Mouse (Mus musculus) mouse embryonic stem cell (cell line): Measurements from ENCODE around the gene Gm17334.

Source experiments
- in situ Hi-C, 2 experiments: fragments of 300-500 bp; cut with MboI; formaldehyde crosslinking; loops; 1 replicate in 1 of 2; 3 replicates in 1 of 2; pipeline ENCODE4 v1.14.3; 2019 to 2020; ENCODE audit warnings: low sequenced_read_pairs in 2 of 2, low pct_unique_long_range_greater_than_20kb in 1 of 2, mixed read lengths in 1 of 2; ENCODE audit not compliant: unreplicated experiment in 1 of 2

Gene Gm17334

DNA sequence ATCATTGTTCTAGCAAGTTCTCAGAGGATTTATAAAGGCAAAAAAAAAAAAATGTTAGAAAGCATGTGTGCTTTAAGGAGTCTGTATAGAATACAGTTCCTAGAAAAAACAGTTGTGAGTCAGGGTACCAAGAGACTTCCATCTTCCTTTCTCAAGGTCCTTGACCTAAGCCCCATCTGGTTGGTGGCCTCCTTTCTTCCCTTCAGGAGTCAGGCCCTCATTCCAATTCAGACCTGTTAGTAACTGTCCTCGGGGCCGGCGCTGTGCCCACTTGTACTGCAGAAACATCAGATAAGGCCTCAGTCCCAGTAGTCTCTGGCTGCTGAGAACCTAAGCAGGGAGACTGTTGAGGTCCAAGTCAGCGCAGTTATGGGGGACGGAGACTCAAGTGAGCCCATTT is at the start of gene Gm17334:
Gene Gm17334, minus strand, starts transcription at position 101 of the 400 bp plus-strand sequence.
- in situ Hi-C loops, result no loop called here

GRCm38 (mm10) chr11:53821945-53822338 is 49.0 kb upstream of the Gm17334 start:
- in situ Hi-C loops, result no loop called here

DNA sequence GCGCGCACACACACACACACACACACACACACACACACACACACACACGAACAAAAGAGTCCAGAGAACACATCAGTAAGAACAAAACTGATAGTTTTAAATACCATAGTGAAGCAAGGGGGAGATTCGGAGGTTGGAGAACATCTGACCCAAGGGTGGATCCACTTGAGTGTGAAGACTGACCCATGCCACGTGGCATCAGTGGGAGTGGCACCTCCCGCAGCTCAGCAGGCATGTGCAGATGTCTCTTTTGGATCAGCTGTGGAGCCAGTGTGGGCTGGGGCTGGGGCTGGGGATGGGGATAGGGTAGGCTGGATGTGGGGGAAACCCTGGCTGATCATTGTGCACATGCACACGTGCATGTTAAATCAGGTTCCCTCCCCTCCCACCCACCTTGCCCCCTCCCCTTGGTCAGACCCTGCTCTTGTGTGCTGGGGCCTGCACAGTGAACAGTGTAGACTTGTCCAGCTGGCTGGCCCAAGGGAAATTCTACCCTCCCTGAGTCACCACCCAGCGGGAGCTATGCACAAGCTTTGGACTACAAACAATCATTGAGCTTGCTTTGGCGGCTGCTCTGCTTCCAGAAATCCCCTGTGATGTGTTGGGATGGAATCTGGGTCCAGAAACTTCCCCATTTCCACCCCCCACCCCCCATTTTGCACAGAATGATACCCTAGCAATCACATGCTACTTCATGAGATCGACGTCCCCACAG is 48.4 kb upstream of the Gm17334 start:
- in situ Hi-C loops, result no loop called here

DNA sequence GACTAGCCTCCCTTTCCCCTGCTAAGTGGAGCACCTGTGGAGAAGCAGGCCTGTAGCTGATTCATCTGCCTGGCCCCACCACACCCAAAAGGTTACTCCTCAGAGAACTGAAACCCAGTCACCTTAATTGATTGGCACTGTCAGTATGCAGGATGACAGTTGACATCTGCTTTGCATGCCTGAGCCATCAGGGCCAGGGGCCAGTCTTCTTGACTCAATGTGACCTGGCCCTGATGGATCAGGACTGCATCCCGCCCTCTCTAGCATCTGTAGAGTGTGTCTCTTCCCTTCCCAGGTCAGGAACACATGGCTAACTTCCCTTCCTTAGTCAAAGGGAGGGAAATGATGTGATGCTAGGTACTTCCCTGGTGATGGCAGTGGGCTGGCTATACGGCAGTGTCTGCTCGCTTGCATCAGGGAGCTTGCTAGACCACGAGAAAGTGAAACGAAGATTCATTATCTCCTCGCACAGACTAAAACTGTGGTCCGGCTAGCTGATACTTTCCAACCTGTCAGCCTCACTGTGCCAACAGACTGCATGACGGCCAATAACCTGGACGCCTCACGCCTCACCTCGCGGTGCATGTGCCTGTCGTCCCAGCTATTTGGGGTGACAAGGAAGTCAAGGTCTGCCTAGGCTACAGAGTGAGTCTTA is 47.7 kb upstream of the Gm17334 start:
- in situ Hi-C loops, result no loop called here

GRCm38 (mm10) chr11:53819511-53819910 is 46.5 kb upstream of the Gm17334 start:
- in situ Hi-C loops, result no loop called here

GRCm38 (mm10) chr11:53818794-53819193 is 45.8 kb upstream of the Gm17334 start:
- in situ Hi-C loops, result no loop called here

GRCm38 (mm10) chr11:53816841-53817375 is 43.9 kb upstream of the Gm17334 start:
- in situ Hi-C loops, result no loop called here

DNA sequence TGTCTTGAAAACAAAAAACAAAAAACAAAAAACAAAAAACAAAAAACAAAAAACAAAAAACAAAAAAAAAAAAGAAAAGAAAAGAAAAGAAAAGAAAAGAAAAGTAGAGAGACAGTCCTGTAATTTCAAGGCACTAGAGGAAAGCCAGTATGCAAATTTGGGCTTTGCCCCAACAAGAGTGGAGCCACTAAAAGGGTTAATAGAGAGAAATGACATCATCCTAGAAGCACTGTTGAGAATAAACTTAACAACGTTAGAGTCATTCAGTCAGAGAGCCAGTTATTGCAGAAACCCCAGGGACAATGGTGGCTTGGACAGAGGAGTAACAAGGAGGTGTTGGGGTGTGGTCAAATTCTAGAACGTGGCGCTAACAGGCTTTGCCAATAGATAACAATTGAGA is 41.8 kb upstream of the Gm17334 start:
- in situ Hi-C loops, result no loop called here

DNA sequence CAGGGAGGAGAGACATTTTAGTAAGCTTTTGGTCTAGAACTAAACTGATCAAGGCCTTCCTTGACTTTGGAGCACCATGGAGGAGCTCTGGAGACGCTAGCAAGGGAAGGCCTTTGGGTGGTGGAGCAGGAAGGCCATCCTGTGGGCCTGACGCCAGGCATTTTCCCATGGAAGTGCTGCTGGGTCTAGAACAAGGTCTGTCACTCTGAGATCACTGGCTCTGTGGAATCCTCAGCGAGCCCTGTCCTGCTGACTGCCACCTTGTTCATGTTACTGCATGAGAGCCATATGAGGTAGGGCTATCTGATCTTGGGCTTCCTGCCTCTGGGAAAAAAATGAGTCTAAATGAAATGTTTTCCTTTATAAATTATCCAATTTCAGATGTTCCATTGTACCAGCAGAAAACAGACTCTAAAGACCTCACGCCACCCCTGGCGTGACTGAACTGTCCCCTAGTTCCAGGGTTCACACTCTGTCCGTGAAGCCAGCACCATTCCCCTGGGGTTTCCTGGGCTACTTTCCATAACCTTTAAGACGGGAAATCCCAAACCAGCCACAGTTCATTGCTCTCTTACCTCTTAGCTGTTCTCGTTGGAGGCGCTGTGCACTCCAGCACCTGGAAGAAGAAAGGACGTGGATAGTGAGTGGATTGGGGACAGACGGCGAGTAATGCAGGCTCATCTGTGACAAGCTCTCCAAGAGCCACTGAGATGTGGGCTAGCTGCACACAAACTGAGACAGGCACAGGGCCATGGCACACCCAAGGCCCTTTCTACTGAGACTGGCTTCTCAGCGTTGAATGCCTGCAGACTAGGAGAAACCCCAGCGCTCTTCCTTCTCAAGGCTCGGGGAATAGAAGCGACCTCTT is 40.2 kb upstream of the Gm17334 start:
- in situ Hi-C loops, result no loop called here

DNA sequence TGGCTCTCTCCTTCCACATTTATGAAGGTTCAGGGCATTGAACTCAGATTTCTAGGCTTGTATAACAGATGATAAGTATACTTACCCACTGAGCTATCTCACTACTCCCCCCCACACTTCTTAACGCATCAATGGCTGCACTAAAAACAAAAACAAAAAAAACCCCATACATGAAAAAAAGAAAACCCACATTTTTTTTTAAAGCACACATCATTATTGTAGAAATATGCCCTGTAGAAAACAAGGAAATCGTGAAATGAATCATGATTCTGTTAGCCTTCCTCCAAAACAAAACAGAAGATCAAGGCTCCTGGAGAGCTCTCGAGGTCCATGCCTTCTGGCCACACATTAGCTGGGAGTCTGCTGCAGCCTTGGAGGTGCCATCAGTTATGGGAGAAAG is 38.3 kb upstream of the Gm17334 start:
- in situ Hi-C loops, result no loop called here

GRCm38 (mm10) chr11:53810749-53811148 is 37.8 kb upstream of the Gm17334 start:
- in situ Hi-C loops, result no loop called here

DNA sequence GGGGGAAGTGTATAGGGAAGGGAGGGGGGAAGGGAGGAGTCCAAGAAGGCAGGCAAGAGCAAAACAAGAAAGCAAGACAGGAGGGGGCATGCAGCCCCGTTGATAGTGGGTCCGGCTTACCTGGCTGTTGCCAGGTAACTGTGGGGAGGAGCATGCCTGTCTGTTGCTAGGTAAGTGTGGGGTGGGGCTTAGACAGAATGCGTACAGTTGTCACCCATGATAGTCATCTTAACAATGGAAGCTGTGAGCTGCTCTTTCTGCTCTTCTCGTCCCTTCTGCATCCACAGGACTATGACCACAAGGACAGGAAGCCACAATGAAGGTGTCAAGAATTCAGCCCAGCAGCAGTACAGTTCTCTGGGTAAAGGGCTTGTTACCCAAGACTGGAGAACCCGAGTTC is 37.2 kb upstream of the Gm17334 start:
- in situ Hi-C loops, result no loop called here

DNA sequence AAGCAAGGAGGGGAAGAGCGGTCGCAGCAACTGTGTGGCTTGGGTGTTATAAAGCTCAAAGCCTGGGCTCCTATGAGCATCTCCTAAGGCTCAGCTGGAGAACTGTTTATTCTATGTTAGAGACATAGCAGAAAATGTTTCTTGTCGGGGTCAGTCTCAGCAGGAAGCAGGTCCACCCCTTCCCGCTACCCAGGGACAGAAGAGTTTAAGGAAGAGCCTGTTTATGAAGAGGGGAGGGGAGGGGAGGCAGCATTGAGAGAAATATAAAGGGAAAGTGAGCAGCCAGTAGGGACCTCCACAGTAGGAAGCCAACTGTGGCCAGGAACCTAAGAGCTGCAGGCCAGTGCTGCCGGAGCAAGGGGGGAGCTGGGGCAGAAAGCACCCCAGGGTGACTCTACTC is 36.4 kb upstream of the Gm17334 start:
- in situ Hi-C loops, result loop anchor here in 1 of 2 experiments (5.0 kb wide), 1 partner anchor 33 kb away; no protein-coding TSS in a partner anchor

- in situ Hi-C loops, result loop anchor here in 1 of 2 experiments (5.0 kb wide), 1 partner anchor 37 kb away; no protein-coding TSS in a partner anchor
Measured at GRCm38 (mm10) chr11:53805786-53806185, 32.8 kb upstream of the Gm17334 start.

DNA sequence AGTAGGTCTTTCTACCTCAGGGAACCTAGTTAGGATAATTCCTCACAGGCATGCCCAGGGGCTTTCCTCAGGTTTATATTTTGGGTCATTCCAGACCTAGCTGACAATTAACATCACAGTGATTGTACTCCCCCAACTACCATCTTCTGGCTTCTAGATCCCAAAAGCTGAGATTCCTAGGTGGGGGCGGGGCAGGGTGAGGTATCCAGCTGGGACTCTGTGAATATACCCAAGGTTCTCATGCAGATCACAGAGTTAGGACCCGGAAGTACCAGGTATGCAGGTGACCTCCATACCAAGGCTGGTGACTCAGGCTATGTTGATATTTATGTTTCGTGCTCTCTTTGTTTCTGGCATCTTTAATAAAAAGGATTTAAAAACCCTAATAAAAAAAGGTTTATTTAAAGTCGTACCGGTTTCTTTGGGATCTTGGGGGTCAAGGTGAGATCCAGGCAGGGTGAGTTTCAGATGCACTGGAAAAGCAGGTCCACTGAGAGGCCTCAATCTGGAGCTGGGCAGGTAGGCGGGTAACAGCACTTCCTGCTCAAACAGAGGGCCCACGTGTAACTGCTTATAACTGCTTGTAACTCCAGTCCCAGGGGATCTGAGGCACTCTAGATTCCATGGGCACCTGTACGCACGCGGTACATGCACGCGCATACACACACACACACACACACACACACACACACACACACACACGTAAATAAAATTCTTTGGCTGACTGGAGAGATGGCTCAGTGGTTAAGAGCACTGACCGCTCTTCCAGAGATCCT is 31.8 kb upstream of the Gm17334 start:
- in situ Hi-C loops, result loop anchor here in 1 of 2 experiments (5.0 kb wide), 1 partner anchor 38 kb away; no protein-coding TSS in a partner anchor

DNA sequence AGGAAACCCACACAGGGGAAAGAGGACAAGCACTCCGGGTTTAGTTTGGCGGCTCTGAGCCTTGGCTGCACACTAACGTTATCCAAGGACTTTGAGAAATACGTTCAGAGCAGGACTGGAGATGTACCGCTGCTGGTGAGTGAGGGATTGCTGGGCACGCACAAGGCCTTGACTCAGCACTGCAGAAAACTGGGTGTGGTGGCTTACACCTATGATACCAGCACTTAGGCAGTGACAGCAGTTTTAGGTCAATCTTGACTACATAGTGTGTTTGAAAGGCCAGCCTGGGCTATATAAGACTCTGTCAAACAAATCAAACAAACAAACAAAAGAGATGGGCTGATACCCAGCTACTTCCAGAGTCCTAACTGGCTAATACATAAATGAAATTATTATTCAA is 30.5 kb upstream of the Gm17334 start:
- in situ Hi-C loops, result no loop called here

DNA sequence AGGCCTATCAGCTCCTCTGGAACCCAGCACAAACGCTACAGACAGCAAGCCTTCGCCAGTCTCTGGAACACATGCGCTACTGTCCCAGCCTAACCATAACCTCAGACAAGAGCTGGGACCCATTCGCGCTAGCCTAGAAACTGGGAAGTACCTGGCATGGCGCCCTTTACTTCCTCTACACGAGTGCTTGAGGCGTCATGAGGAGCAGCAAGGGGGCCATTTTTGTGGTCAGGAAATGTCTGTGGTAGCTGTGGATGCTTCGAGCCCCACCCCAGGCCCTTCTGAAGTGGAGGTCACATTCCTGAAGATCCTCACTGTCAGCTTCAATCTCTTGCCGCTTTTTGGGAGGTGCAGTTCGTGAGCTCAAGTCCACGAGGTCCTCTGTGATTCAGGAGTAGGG is 30.1 kb upstream of the Gm17334 start:
- in situ Hi-C loops, result no loop called here

GRCm38 (mm10) chr11:53800975-53801374 is 28.0 kb upstream of the Gm17334 start:
- in situ Hi-C loops, result no loop called here
